Mouse (Mus musculus) MEL (cell line): ENCODE measurements around the gene RPS10-NUDT3. TPM values are rescaled to one million over a fixed set of nuclear protein-coding genes. Genes with fewer than 3 reads are reported as not detected.

ENCODE experiments used
- DNase-seq: peaks from one replicate; pipeline ENCODE4 v3.0.0; 2011; ENCODE audit warnings: low read depth, low spot score
- H3K27ac ChIP-seq: 2 replicates; pipeline ENCODE4 v1.5.1; 2012; ENCODE audit warnings: low read depth, mild to moderate bottlenecking, control low read depth, low read length, moderate library complexity; ENCODE audit not compliant: control insufficient read depth
- H3K27me3 ChIP-seq, 2 experiments: fragments of 150-350 bp in 1 of 2; sonication (generic) in 1 of 2; 2 replicates each; pipeline ENCODE4 v1.6.1; 2012; ENCODE audit warnings: low read length in 2 of 2, mild to moderate bottlenecking in 2 of 2, improper control_type of control experiment in 1 of 2, moderate library complexity in 1 of 2; ENCODE audit not compliant: insufficient read depth in 2 of 2, control insufficient read depth in 1 of 2
- H3K36me3 ChIP-seq, 2 experiments: 2 replicates each; pipeline ENCODE4 v1.6.1; 2012 to 2014; ENCODE audit warnings: low read length in 2 of 2, improper control_type of control experiment in 1 of 2, inconsistent platforms in 1 of 2, mild to moderate bottlenecking in 1 of 2; ENCODE audit not compliant: insufficient read depth in 2 of 2, control insufficient read depth in 1 of 2
- H3K4me1 ChIP-seq, 2 experiments: fragments of 150-350 bp in 1 of 2; sonication (generic) in 1 of 2; 2 replicates each; pipeline ENCODE4 v1.6.1; 2012; ENCODE audit warnings: low read length in 2 of 2, improper control_type of control experiment in 1 of 2, mild to moderate bottlenecking in 1 of 2; ENCODE audit not compliant: insufficient read depth in 2 of 2, control insufficient read depth in 1 of 2
- H3K4me3 ChIP-seq, 2 experiments: fragments of 150-350 bp in 1 of 2; sonication (generic) in 1 of 2; 2 replicates each; pipeline ENCODE4 v1.5.1; 2012; ENCODE audit warnings: low read depth in 2 of 2, low read length in 2 of 2, mild to moderate bottlenecking in 2 of 2, moderate library complexity in 2 of 2, control low read depth in 1 of 2, improper control_type of control experiment in 1 of 2; ENCODE audit not compliant: control insufficient read depth in 1 of 2, insufficient read depth in 1 of 2
- H3K79me2 ChIP-seq: 2 replicates; pipeline ENCODE4 v1.6.1; 2012; ENCODE audit warnings: mild to moderate bottlenecking, low read length, moderate library complexity; ENCODE audit not compliant: control insufficient read depth, poor library complexity, insufficient read depth
- H3K9ac ChIP-seq: 2 replicates; pipeline ENCODE4 v1.6.1; 2012; ENCODE audit warnings: low read depth, mild to moderate bottlenecking, control low read depth, low read length, moderate library complexity; ENCODE audit not compliant: control insufficient read depth, poor library complexity, severe bottlenecking
- H3K9me3 ChIP-seq: fragments of 150-350 bp; sonication (generic); replicated peaks from 2 replicates; pipeline ENCODE4 v1.6.1; 2012; ENCODE audit warnings: mild to moderate bottlenecking, low read length, improper control_type of control experiment, moderate library complexity; ENCODE audit not compliant: insufficient read depth
- CHD1 ChIP-seq: IDR thresholded peaks from 2 replicates; pipeline ENCODE4 v1.6.1; 2012; ENCODE audit warnings: low read depth, mild to moderate bottlenecking, inconsistent platforms, low read length, improper control_type of control experiment
- CHD2 ChIP-seq: IDR thresholded peaks from 2 replicates; pipeline ENCODE4 v1.6.1; 2011; ENCODE audit warnings: low read length, improper control_type of control experiment
- ELF1 ChIP-seq: IDR thresholded peaks from 2 replicates; pipeline ENCODE4 v1.6.1; 2014; ENCODE audit warnings: low read depth, mild to moderate bottlenecking, inconsistent platforms, low read length, improper control_type of control experiment, moderate library complexity
- GABPA ChIP-seq: IDR thresholded peaks from 2 replicates; pipeline ENCODE4 v1.6.1; 2012; ENCODE audit warnings: low read depth, mild to moderate bottlenecking, inconsistent platforms, low read length, improper control_type of control experiment, moderate library complexity
- GATA1 ChIP-seq: IDR thresholded peaks from 2 replicates; pipeline ENCODE4 v1.6.1; 2011; ENCODE audit warnings: low read depth, low read length, improper control_type of control experiment
- HCFC1 ChIP-seq: IDR thresholded peaks from 2 replicates; pipeline ENCODE4 v1.6.1; 2012; ENCODE audit warnings: low read depth, mild to moderate bottlenecking, inconsistent platforms, low read length, improper control_type of control experiment, moderate library complexity
- JUND ChIP-seq: IDR thresholded peaks from 2 replicates; pipeline ENCODE4 v1.6.1; 2011; ENCODE audit warnings: low read depth, mild to moderate bottlenecking, improper control_type of control experiment, low read length
- MAX ChIP-seq: IDR thresholded peaks from 2 replicates; pipeline ENCODE4 v1.6.1; 2011; ENCODE audit warnings: low read length, improper control_type of control experiment
- MAZ ChIP-seq: IDR thresholded peaks from 2 replicates; pipeline ENCODE4 v1.6.1; 2012; ENCODE audit warnings: low read depth, mild to moderate bottlenecking, inconsistent platforms, low read length, improper control_type of control experiment
- MEF2A ChIP-seq: IDR thresholded peaks from 2 replicates; pipeline ENCODE4 v1.6.1; 2014; ENCODE audit warnings: low read depth, mild to moderate bottlenecking, inconsistent platforms, low read length, improper control_type of control experiment; ENCODE audit not compliant: poor library complexity, insufficient replicate concordance, severe bottlenecking; ENCODE audit errors: extremely low read depth
- MXI1 ChIP-seq: IDR thresholded peaks from 2 replicates; pipeline ENCODE4 v1.6.1; 2011; ENCODE audit warnings: mild to moderate bottlenecking, low read depth, low read length, improper control_type of control experiment
- MYC ChIP-seq: IDR thresholded peaks from 2 replicates; pipeline ENCODE4 v1.6.1; 2011; ENCODE audit warnings: low read depth, mild to moderate bottlenecking, low read length, improper control_type of control experiment, moderate library complexity
- NELFE ChIP-seq: IDR thresholded peaks from 2 replicates; pipeline ENCODE4 v1.6.1; 2011; ENCODE audit warnings: low read depth, low read length, improper control_type of control experiment
- RAD21 ChIP-seq: IDR thresholded peaks from 2 replicates; pipeline ENCODE4 v1.6.1; 2011; ENCODE audit warnings: mild to moderate bottlenecking, low read depth, low read length, improper control_type of control experiment
- RCOR1 ChIP-seq: IDR thresholded peaks from 2 replicates; pipeline ENCODE4 v1.6.1; 2012; ENCODE audit warnings: low read depth, mild to moderate bottlenecking, inconsistent platforms, low read length, improper control_type of control experiment
- SIN3A ChIP-seq: IDR thresholded peaks from 2 replicates; pipeline ENCODE4 v1.6.1; 2012; ENCODE audit warnings: low read length, improper control_type of control experiment, inconsistent platforms
- SMC3 ChIP-seq: IDR thresholded peaks from 2 replicates; pipeline ENCODE4 v1.6.1; 2011; ENCODE audit warnings: low read depth, low read length, improper control_type of control experiment
- TAL1 ChIP-seq: IDR thresholded peaks from 2 replicates; pipeline ENCODE4 v1.6.1; 2012; ENCODE audit warnings: mild to moderate bottlenecking, inconsistent platforms, low read length, moderate library complexity, mixed read lengths
- TCF12 ChIP-seq: IDR thresholded peaks from 2 replicates; pipeline ENCODE4 v1.6.1; 2014; ENCODE audit warnings: low read depth, mild to moderate bottlenecking, inconsistent platforms, low read length, improper control_type of control experiment, moderate library complexity
- ZC3H11A ChIP-seq: IDR thresholded peaks from 2 replicates; pipeline ENCODE4 v1.6.1; 2012; ENCODE audit warnings: low read depth, mild to moderate bottlenecking, inconsistent platforms, low read length, improper control_type of control experiment
- ZMIZ1 ChIP-seq: IDR thresholded peaks from 2 replicates; pipeline ENCODE4 v1.6.1; 2012; ENCODE audit warnings: low read depth, mild to moderate bottlenecking, inconsistent platforms, low read length, improper control_type of control experiment, moderate library complexity
- ZNF384 ChIP-seq: IDR thresholded peaks from 2 replicates; pipeline ENCODE4 v1.6.1; 2012; ENCODE audit warnings: low read depth, mild to moderate bottlenecking, inconsistent platforms, low read length, improper control_type of control experiment
- polyA plus RNA-seq, 2 experiments: library from polyadenylated mRNA; stranded (reverse) in 1 of 2; unstranded in 1 of 2; fragments of >175 nt in 1 of 2; fragments of >200 nt in 1 of 2; gene quantifications; 2 replicates each; pipeline versions ENCODE4 v1.2.1 to v1.2.4; 2012; ENCODE audit warnings: low replicate concordance in 2 of 2, low read depth in 1 of 2; ENCODE audit not compliant: insufficient read length in 2 of 2, insufficient read depth in 1 of 2, missing spikeins in 1 of 2
- total RNA-seq: library from RNA; depleted of rRNA; stranded (reverse); fragments of 300-350 nt; gene quantifications from 2 replicates; pipeline ENCODE4 v1.2.3, GENCODE M21; 2012

RPS10-NUDT3 gene
- total and polyA plus RNA-seq, 3 experiments = 37.3 TPM; not detected in 2

- DNase-seq = no peak
- Histone ChIP-seq H3K79me2 (no peaks in the 10 kb centered on the region), H3K4me1 (peaks cover 3 to 5% of the 10 kb centered on the region in 2 experiments; a peak in 1 of 4 replicates), H3K27me3 (no peaks in the 10 kb centered on the region), H3K9me3 (no peaks in the 10 kb centered on the region), H3K36me3 (no peaks in the 10 kb centered on the region), H3K9ac (no peak overlapping the region), H3K27ac (no peak overlapping the region), H3K4me3 (no peak overlapping the region)
- TF ChIP-seq MAX (no peak), ZMIZ1 (no peak), MEF2A (no peak), RCOR1 (no peak), NELFE (no peak), MXI1 (no peak), SIN3A (no peak)
Measured at GRCm38 (mm10) chr17:27643756-27644155, 8.7 kb upstream of the RPS10-NUDT3 start.

- Histone ChIP-seq H3K79me2 (no peaks in the 10 kb centered on the region), H3K4me3 (peak overlapping the region; percentile 37 to 57), H3K9me3 (no peaks in the 10 kb centered on the region), H3K36me3 (no peaks in the 10 kb centered on the region), H3K9ac (peak overlapping the region; percentile 51), H3K27ac (no peak overlapping the region), H3K27me3 (no peaks in the 10 kb centered on the region), H3K4me1 (peaks cover 3 to 5% of the 10 kb centered on the region in 2 experiments; a peak in 1 of 4 replicates)
- no peak for TF ChIP-seq SMC3
- no peak for TF ChIP-seq ZNF384
- TF ChIP-seq MYC = no peak
- no peak for TF ChIP-seq HCFC1
- no peak for TF ChIP-seq ZC3H11A
- no peak for TF ChIP-seq JUND
- no peak for TF ChIP-seq TAL1
- no peak for TF ChIP-seq CHD1
- TF ChIP-seq MEF2A = no peak
- TF ChIP-seq ELF1 = no peak
- TF ChIP-seq GABPA = no peak
- TF ChIP-seq CHD2 = no peak
- no peak for TF ChIP-seq GATA1
- no peak for TF ChIP-seq TCF12
- no peak for TF ChIP-seq MAZ
- TF ChIP-seq RAD21 = no peak
- peak; percentile 69 for DNase-seq
Measured at GRCm38 (mm10) chr17:27643101-27643500, 8.1 kb upstream of the RPS10-NUDT3 start.
